Mouse (Mus musculus) liver, adult 2 months (tissue): ENCODE data around the gene Samd7. TPM values are rescaled to one million over a fixed set of nuclear protein-coding genes. Genes with fewer than 3 reads are reported as not detected.
A peak's percentile ranks its signal among the peaks of the same experiment; 100 is the strongest.
"Not testable (repeated sequence)": the region's sequence is repeated elsewhere in the genome, so short reads cannot be mapped to it uniquely, and the experiment has no call there.

Experiments used
- DNase-seq: peaks from one replicate; pipeline ENCODE4 v3.0.0-alpha.2; 2011; ENCODE audit warnings: low read depth, low spot score; ENCODE audit errors: extremely low read depth
- H3K27ac ChIP-seq: fragments of 200-500 bp; replicated peaks from 2 replicates; pipeline ENCODE4 v1.5.1; 2012; ENCODE audit warnings: low read depth, mild to moderate bottlenecking, control low read depth, inconsistent platforms, low read length; ENCODE audit not compliant: insufficient read depth
- H3K27me3 ChIP-seq: fragments of 200-500 bp; 2 replicates; pipeline ENCODE4 v1.6.1; 2012; ENCODE audit warnings: mild to moderate bottlenecking, moderate library complexity, low read length, inconsistent platforms; ENCODE audit not compliant: control insufficient read depth, insufficient read depth
- H3K36me3 ChIP-seq: fragments of 200-500 bp; 2 replicates; pipeline ENCODE4 v1.6.1; 2012; ENCODE audit warnings: low read length, inconsistent platforms; ENCODE audit not compliant: control insufficient read depth, insufficient read depth
- H3K4me1 ChIP-seq: fragments of 200-500 bp; 2 replicates; pipeline ENCODE4 v1.6.1; 2011; ENCODE audit warnings: low read length; ENCODE audit not compliant: control insufficient read depth, insufficient read depth
- H3K4me3 ChIP-seq: fragments of 200-500 bp; 2 replicates; pipeline ENCODE4 v1.5.1; 2011; ENCODE audit warnings: low read depth, mild to moderate bottlenecking, control low read depth, low read length, moderate library complexity; ENCODE audit not compliant: insufficient read depth
- H3K79me2 ChIP-seq: fragments of 200-500 bp; 2 replicates; pipeline ENCODE4 v1.6.1; 2012; ENCODE audit warnings: inconsistent platforms, mild to moderate bottlenecking, low read length, moderate library complexity; ENCODE audit not compliant: control insufficient read depth, insufficient read depth
- H3K9ac ChIP-seq: fragments of 200-500 bp; 2 replicates; pipeline ENCODE4 v1.6.1; 2012; ENCODE audit warnings: low read depth, mild to moderate bottlenecking, control low read depth, inconsistent platforms, low read length
- CTCF ChIP-seq: fragments of 200-500 bp; IDR thresholded peaks from 2 replicates; pipeline ENCODE4 v1.5.1; 2011; ENCODE audit warnings: low read depth, low read length, control low read depth
- POLR2A ChIP-seq: fragments of 200-500 bp; IDR thresholded peaks from 2 replicates; pipeline ENCODE4 v1.6.1; 2011; ENCODE audit warnings: low read length, control low read depth; ENCODE audit not compliant: insufficient read depth; ENCODE audit errors: extremely low read depth
- WGBS: fragments of 180-500 bp; shearing (Covaris S2); methylation state at CpG from one replicate; pipeline ENCODE4 v1.1.7; 2018; 5-methylcytosine and 5-hydroxymethylcytosine counted together
- polyA plus RNA-seq: library from polyadenylated mRNA; depleted of rRNA; stranded (reverse); fragments of >200 nt; gene quantifications from 2 replicates; pipeline ENCODE4 v1.2.3, GENCODE M21; 2012; rRNA removed
- total RNA-seq: library from RNA; depleted of rRNA; stranded (reverse); fragments of >200 nt; gene quantifications from 2 replicates; pipeline ENCODE4 v1.2.3, GENCODE M21; 2014; rRNA removed

Gene Samd7
- total RNA-seq: not detected in 2 replicates
- polyA plus RNA-seq: not detected in 2 replicates

DNA sequence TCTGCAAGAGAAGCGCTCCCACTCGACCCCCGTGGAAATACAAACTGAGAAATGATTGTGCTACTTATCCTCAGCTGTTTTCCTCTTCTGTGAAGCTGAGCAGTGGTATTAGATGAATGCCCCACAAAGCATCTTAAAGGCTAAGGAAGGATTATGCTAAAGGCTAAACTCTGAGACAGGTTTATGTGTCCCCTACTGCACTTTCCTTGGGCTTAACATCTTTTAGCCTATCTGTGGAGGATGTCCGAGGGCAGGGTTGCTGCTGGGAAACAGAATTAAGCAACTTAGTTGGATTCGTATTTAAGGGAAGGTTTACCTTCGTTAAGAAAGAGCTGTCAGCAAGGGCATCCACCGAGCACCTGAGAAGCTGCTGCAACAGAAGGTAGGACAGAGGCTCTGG lies at the start of gene Samd7:
Samd7 (plus strand) TSS at position 288 of the 400 bp plus-strand sequence.
- Histone ChIP-seq H3K27ac (no peak within 1 kb of the TSS), H3K79me2 (no peaks in the 10 kb centered on the region), H3K9ac (no peak within 1 kb of the TSS), H3K27me3 (no peaks in the 10 kb centered on the region), H3K4me3 (no peak within 1 kb of the TSS), H3K36me3 (no peaks in the 10 kb centered on the region), H3K4me1 (no peaks in the 10 kb centered on the region)
- no peak for DNase-seq
- 82% methylated on average over 7 of the region's 7 CpGs for WGBS
- TF ChIP-seq POLR2A (no peak), CTCF (no peak)

DNA sequence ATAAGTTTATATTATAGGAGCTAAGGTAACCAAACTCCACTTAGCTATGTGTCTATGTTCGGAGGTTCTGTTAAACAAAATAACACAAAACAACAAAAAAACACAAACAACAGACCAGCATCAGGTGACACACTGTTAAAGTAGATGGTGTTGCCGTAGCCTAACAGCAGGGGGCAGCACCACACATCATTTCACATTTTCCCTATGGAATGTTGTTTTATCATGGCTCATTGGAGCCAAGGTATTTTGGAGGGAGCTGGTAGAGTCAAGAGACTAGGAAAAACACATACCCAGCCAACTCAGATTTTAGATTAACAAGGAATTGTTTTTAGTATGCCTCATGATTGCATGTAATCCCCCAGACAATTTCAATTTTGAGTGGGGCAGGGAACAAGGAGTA lies 49.7 kb upstream of the Samd7 start:
- peak; percentile 64 for TF ChIP-seq CTCF
- no peak for TF ChIP-seq POLR2A
- Histone ChIP-seq H3K27me3 (no peaks in the 10 kb centered on the region), H3K27ac (no peak overlapping the region), H3K79me2 (no peaks in the 10 kb centered on the region), H3K4me1 (no peaks in the 10 kb centered on the region; the same call in 1 of the 2 replicates), H3K36me3 (no peaks in the 10 kb centered on the region), H3K4me3 (no peak overlapping the region; the same call in 1 of the 2 replicates), H3K9ac (no peak overlapping the region)
- DNase-seq: peak; percentile 15
- WGBS: 5% methylated on average over 2 of the region's 2 CpGs

DNA sequence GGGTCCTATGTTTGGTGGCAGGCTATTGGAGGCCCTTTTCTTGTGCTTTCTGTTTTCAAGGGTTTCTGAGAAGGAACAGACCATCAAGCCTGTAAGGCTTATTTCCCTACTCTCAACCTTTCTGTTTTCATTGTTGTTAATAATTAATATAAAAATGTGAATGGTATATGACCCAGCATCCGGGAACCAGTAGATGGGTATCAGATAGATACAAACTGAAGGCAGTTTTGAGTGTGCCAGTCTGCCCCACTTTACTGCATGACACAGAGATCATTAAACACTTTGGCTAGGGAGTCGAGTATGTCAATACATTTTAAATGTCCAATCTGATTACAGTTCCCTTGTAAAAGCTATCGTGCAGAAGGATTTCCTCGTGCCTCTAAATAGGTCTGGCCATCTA lies 48.2 kb upstream of the Samd7 start:
- Histone ChIP-seq H3K4me3 (no peak overlapping the region), H3K79me2 (no peaks in the 10 kb centered on the region), H3K9ac (no peak overlapping the region), H3K27ac (no peak overlapping the region), H3K27me3 (no peaks in the 10 kb centered on the region), H3K36me3 (no peaks in the 10 kb centered on the region), H3K4me1 (no peaks in the 10 kb centered on the region; the same call in 1 of the 2 replicates)
- TF ChIP-seq CTCF (no peak), POLR2A (no peak)
- DNase-seq: no peak
- WGBS: 28% methylated on average over 4 of the region's 4 CpGs

DNA sequence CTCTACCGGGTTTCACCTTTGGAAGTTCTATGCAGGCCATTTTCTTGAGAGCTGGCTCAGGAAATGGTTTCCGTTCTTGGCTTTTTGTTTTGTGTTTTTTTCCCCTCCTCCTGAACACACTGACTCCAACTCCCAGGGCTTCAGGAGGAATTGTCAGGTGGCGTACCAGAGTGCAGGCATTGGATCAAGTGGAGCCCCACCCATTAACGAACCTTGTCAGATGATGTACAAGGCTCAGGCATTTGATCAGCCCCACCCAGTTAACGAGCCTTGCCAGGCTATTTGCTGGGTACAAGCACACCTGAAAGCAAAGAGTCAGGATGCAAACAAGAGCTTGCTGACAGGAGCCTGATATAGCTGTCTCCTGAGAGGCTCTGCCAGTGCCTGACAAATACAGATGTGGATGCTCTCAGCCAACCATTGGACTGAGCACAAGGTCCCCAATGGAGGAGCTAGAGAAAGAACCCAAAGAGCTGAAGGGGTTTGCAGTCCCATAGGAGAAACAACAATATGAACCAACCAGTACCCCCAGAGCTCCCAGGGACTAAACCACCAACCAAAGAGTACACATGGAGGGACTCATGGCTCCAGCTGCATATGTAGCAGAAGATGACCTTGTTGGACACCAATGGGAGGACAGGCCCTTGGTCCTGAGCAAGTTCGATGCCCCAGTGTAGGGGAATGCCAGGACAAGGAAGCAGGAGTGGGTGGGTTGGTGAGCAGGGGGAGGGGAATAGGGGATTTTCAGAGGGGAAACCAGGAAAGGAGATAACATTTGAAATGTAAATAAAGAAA lies 46.2 kb upstream of the Samd7 start, which contains the start of gene Lrrc31:
Lrrc31 (minus strand) TSS at position 133 of the 795 bp plus-strand sequence.
- not testable (repeated sequence) for H3K79me2 ChIP-seq, H3K27me3 ChIP-seq, H3K36me3 ChIP-seq, H3K4me3 ChIP-seq, DNase-seq, H3K4me1 ChIP-seq, H3K9ac ChIP-seq, H3K27ac ChIP-seq
- 82% methylated on average over 6 of the region's 6 CpGs for whole genome bisulfite sequencing

DNA sequence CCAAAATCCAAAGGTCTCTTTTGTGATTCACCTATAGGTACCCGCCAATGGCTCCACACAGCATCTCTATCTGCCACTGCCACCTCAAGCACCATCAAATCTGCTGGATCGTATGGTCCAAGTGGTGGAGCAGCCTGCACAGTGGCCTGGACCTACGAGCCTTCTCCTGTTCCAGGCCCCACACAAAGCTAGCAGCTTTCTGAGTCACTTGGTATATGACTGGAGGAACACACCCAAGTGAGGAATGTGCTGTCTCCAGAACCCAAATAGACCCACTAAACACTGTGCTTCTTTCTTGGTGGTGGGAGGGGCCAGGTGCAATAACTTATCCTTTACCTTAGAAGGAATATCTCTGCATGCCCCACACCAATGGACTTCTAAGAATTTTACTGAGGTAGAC lies 40.1 kb upstream of the Samd7 start:
- Histone ChIP-seq H3K79me2 (no peaks in the 10 kb centered on the region), H3K36me3 (no peaks in the 10 kb centered on the region), H3K9ac (no peak overlapping the region), H3K4me1 (no peaks in the 10 kb centered on the region), H3K4me3 (no peak overlapping the region), H3K27me3 (no peaks in the 10 kb centered on the region), H3K27ac (no peak overlapping the region)
- TF ChIP-seq POLR2A: no peak
- DNase-seq: no peak
- 90% methylated on average over 3 of the region's 3 CpGs for whole genome bisulfite sequencing

DNA sequence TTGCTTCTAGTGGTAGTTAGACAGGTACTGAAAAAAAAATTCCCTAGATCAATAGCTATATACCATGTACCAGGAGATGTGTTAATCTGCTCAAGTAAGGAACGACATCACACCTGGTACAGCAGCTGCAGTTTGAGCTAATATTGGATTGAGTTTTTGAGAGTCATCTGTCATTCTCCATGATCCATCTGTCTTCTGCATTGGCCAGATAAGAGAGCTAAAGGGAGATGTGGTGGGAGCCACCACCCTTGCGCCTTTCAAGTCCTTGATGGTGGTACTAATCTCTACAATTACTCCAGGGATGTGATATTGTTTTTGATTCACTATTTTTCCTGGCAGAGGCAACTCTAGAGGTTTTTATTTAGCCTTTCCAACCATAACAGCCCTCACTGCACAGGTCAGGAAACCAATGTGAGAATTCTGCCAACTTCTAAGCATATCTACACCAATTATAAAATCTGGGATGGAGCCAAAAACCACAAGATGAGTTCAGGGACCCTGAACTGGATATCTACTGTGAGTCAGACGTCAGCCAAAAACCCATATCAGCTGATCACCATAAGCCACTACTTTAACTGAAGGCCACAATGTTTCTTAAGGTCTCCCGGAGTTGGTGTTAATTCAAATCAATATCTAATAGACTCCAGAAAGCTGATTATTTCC lies 39.3 kb upstream of the Samd7 start:
- H3K9ac ChIP-seq: no peak overlapping the region
- H3K4me1 ChIP-seq: no peaks in the 10 kb centered on the region
- TF ChIP-seq CTCF: no peak
- H3K27me3 ChIP-seq: no peaks in the 10 kb centered on the region
- H3K27ac ChIP-seq: no peak overlapping the region
- DNase-seq: no peak
- no peak overlapping the region for H3K4me3 ChIP-seq
- H3K36me3 ChIP-seq: no peaks in the 10 kb centered on the region
- WGBS: 71% methylated on average over 4 of the region's 4 CpGs
- no peaks in the 10 kb centered on the region for H3K79me2 ChIP-seq
